Mouse (Mus musculus) layer of hippocampus, postnatal 25 days (tissue): ENCODE measurements around the gene Evx2. TPM values are rescaled to one million over a fixed set of nuclear protein-coding genes. Genes with fewer than 3 reads are reported as not detected.

ENCODE experiments used
- DNase-seq, 2 experiments: peaks; one replicate each; pipeline ENCODE4 v3.0.0; 2022; ENCODE audit warnings: mixed read lengths in 2 of 2, low spot score in 1 of 2; ENCODE audit errors: extremely low spot score in 1 of 2
- total RNA-seq, 2 experiments: library from RNA; stranded (reverse); gene quantifications; 2 replicates each; pipeline ENCODE4 v1.2.3; 2021

Gene Evx2
- total RNA-seq, 2 experiments from 2014 or later, result not detected

DNA sequence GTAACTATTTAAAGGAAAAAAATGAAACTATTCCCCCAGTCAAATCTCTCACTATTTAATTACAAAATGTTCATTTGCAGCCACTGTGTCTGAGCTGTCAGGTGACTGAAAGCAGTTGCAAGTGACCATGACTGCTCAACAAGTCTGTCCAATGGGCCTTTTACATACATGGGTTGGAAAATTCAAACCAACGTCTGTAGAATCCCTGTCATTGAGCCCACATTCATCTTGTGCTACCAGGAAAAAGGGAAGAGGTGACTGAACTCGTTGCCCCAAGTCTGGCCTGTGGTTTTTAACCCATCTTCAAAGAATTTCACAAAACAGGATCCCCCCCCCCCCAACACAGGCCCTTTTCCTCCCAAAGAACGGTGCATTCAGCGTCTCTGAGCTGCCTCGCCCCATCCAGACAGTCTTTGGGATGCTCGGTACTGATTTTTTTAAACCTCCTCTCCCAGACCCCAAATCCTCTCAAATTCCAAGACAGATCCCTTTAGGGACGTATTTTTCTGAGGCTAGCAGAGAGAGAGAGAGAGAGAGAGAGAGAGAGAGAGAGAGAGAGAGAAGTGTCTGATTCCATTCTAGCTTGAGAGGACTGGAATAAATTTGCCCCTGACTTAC lies 36.6 kb upstream of the Evx2 start:
- DNase-seq, result no peak

DNA sequence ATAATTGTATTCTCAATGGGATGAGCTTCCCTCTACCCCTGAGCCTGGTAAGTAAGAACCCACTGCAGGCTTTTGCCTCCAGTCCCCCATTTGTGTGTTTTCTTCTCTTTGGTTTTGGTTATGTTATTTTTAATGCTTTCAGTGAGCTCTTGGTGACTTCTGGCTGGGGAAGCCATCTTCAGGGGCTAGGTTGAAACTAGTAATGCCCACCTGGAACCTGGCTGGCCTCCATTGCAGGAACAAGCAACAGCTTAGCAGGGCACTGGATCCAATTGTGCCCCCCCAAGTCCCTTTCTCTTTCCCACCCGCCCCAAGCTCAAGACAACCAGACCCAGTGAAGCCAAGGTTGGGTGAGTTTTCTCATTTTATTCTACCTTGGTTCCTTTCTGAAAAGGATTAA lies 36.0 kb upstream of the Evx2 start:
- DNase-seq, result no peak

- no peak for DNase-seq
These were observed 34.7 kb upstream of the Evx2 start for GRCm38 (mm10) chr2:74694066-74694465.

GRCm38 (mm10) chr2:74693432-74693827 lies 34.1 kb upstream of the Evx2 start:
- no peak for DNase-seq

DNA sequence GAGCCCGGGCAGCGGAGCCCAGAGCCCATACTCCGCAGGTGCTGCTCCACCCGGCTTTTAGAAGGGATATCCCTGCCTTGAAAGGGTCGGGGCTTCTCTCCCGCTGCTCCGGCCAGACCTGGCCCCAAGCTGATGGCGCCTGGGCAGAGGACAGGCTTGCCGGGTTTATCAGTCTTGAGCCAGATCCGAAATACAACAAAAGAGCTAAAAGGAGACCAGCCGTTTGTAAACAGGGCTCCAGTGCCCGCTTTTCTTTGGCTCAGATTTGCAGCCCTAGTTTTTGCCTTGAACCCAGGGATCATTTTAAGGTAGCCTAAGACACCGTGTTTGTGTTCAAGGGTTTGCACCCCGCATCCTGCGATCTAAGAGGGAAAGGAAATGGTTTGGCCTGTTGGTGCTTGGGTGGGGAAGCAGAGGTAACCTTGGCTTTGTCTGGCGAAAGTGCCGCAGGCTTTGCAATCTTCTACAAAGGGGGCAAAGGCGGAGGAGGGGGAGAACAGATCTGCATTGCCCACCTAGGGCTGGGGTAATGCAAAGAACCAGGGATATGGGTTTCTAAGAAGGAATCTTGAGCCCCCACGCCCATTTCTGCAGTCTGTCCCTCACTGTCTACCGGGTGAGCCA lies 33.6 kb upstream of the Evx2 start:
- DNase-seq, result no peak

GRCm38 (mm10) chr2:74691995-74692807 lies 32.8 kb upstream of the Evx2 start:
- DNase-seq, result no peak

- no peak for DNase-seq
These were observed 31.9 kb upstream of the Evx2 start, which contains the start of gene Hoxd10 for GRCm38 (mm10) chr2:74691022-74691951. TSS of gene Hoxd10 (plus strand) at chr2:74691924.

DNA sequence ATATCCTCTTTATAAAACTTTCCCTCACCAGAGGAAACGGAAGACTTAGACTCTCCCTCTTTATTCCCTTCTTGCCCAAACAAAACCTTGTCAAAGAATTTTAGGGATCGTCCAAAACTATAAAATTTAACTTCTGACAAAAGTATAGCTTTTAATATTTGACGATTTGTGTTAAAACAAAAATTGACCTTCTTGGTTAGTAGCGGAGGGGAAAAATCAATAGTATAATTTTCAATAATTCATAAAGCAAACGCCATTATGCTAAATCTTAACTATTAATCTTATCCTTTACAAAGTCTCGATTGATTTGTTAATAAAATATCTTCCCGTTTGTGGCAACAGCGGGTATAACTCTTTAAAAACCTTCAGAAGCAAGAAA lies 31.0 kb upstream of the Evx2 start:
- no peak for DNase-seq

DNA sequence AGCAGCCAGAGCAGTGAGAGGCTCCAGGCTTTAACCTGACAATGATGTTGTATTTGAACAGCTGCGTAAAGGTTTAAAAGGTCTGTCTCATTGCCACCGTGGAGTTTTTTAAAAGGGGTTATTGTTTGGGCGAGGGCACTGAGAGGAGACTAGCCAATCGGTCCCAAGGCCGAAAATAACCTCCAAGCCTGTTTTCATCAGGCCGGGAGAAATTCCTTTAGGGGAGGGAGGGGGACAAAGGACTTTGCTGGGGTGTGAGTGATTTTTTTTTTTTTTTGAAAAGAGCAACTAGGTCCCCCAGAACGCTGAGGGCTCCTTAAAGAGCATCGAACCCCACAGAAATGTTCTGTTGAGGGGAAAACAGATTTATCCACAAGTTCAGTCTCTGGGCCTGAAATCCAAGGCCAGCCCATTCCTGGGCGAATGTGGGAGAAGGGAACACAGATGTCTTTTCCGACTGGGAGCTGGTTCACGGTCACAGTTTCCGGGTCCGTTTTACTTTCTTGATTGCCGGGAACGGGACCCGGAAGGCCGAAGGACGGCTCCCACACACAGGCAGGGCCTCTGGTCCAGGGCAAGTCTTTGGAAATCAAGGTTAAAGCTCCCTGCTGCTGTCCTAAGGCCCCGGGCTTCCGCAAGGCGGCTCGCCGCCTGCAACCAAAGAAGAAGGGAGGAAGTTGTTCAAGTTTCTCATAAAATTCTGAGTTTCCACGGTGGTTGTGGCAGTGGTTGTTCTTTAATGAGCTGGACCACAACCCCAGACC lies 30.4 kb upstream of the Evx2 start:
- DNase-seq, result no peak

- no peak for DNase-seq
These were observed 29.6 kb upstream of the Evx2 start for GRCm38 (mm10) chr2:74688795-74689573.

- DNase-seq, result no peak
These were observed 28.6 kb upstream of the Evx2 start for GRCm38 (mm10) chr2:74687698-74688555.

DNA sequence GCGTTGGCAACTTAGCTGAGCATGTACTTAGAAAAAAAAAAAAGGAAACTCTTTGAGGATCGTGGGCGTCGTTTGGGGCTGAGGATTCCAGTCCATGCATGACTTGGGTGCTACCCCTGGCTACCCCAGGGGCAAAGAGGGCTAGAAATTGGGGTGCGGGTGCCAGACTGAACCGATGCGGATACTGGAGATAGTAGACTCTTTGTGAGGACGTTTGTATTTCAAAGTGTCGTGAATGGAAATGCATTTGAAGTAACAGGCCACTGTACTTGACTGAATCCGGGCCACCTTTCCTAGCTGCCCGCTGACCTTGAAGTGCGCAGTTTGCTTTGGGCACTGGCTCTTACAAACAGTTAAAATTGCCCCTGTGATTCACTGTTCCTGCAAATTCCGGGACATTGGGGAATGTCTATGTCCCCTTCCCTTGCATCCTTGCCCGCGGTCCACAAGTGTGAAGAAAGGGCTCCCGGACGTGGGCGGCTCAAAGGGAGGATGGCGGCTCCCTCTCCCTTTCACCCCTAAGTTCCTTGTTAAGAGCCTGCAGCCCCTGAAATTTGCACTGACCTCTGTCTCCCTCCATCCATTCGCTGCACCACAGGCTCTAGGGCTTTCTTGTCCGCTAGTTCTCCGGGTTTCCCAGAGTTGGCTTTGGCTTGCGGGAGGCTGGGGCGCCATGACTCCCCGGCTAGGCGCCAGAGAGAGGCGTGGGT lies 27.8 kb upstream of the Evx2 start:
- no peak for DNase-seq

DNA sequence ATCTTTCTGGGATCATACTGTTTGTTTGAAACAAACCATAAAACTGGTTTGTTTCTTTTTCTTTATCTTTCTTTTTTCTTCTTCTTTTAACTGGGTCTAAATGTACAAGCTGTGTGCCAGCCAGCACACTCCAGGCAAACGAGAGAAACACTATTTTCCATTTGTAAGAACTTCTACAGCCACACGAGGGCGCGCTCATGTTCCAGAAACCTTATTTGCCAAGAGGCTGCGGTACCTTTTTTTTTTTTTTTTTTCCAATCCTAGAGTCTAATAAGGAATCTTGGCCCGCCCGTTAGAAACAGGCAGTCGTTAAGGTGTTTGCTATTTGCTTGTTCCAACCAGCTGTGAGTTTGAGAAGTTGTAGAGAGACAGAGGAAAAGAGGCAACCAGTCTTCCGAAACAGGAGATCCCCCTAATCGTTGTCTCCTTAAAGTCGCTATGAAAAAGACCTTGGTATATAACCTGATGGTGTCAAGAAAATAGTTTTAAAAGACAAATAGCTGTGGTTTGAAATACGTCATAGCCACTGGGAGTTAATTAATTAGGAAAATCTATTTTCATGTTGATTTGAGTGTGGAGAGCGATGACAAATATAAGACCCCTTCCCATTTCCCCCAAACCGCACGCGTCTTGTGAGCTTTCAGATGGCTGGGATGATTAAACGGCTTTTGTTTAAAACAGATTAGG lies 27.1 kb upstream of the Evx2 start:
- peak in 1 of 2 experiments; percentile 57 for DNase-seq

DNA sequence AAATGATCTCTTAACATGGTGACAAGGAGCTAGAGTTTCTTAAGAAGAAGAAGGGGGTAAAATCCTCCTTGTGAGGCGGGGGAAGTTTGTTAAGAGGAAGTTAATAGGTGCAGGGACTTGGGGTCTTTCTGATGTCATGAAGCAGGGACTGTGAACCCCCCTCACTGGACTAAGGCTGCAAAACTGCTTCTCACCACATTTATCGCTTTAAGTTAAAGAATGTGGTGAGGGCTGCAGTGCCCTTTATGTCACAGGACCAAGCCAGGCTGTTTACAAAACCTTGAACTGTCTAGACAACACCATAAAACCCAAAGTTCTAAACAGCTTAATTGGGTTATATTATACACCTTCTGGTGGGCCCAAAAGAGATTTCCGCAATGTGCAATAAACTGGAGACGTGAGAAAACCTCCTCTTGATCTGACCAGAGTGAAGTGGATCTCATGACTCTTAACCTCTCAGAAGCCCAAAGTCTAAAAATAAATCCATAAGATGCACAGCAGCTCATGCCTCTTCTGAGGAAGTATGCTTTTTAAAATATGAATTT lies 25.8 kb upstream of the Evx2 start:
- DNase-seq, result no peak

GRCm38 (mm10) chr2:74684106-74684505 lies 24.7 kb upstream of the Evx2 start:
- DNase-seq, result no peak

- no peak for DNase-seq
These were observed 24.2 kb upstream of the Evx2 start for GRCm38 (mm10) chr2:74683471-74683951.
